Mouse (Mus musculus) liver, embryonic 14.5 days (tissue): ENCODE measurements at regions not wholly inside any gene's neighbourhood (a gene's known extent, or its start where the extent isn't known, plus 50 kb on each side); places are given as distances from the start of the nearest gene placed in this dataset.

Experiments used
- ATAC-seq: fragments of 200-750 bp; cut with Nextera tagmentation; 2 replicates; pipeline ENCODE4 v1.8.0; 2017; ENCODE audit warnings: moderate number of reproducible peaks, mild to moderate bottlenecking, moderate library complexity; ENCODE audit not compliant: insufficient read depth
- DNase-seq, 3 experiments: peaks; one replicate each; pipeline ENCODE4 v3.0.0-alpha.2; 2012 to 2013; ENCODE audit warnings: low read depth in 3 of 3, low spot score in 3 of 3
- H3K27ac ChIP-seq: fragments of 300-500 bp; sonication (generic); 2 replicates; pipeline ENCODE4 v1.5.1; 2014; ENCODE audit warnings: moderate library complexity, mild to moderate bottlenecking, control low read depth, inconsistent platforms
- H3K27me3 ChIP-seq: fragments of 300-500 bp; sonication (generic); 2 replicates; pipeline ENCODE4 v1.6.1; 2014; ENCODE audit warnings: mild to moderate bottlenecking, low read length, moderate library complexity; ENCODE audit not compliant: control insufficient read depth, insufficient read depth
- H3K36me3 ChIP-seq: fragments of 300-500 bp; sonication (generic); replicated peaks from 2 replicates; pipeline ENCODE4 v1.6.1; 2014; ENCODE audit warnings: low read depth; ENCODE audit not compliant: control insufficient read depth, insufficient read depth
- H3K4me1 ChIP-seq, 2 experiments: fragments of 200-500 bp in 1 of 2; fragments of 300-500 bp in 1 of 2; sonication (generic) in 1 of 2; replicated peaks; 2 replicates each; pipeline ENCODE4 v1.6.1; 2012 to 2014; ENCODE audit warnings: antibody characterized with exemption in 1 of 2, inconsistent platforms in 1 of 2, low read length in 1 of 2; ENCODE audit not compliant: control insufficient read depth in 2 of 2, insufficient read depth in 2 of 2
- H3K4me2 ChIP-seq: fragments of 300-500 bp; sonication (generic); 2 replicates; pipeline ENCODE4 v1.6.1; 2014; ENCODE audit warnings: low read depth, mild to moderate bottlenecking, control low read depth, moderate library complexity
- H3K4me3 ChIP-seq, 2 experiments: fragments of 200-500 bp in 1 of 2; fragments of 300-500 bp in 1 of 2; sonication (generic) in 1 of 2; 2 replicates each; pipeline ENCODE4 v1.5.1; 2012 to 2014; ENCODE audit warnings: low read depth in 2 of 2, low read length in 2 of 2, mild to moderate bottlenecking in 2 of 2, control low read depth in 1 of 2, inconsistent platforms in 1 of 2, moderate library complexity in 1 of 2; ENCODE audit not compliant: insufficient read depth in 1 of 2
- H3K9ac ChIP-seq: fragments of 300-500 bp; sonication (generic); replicated peaks from 2 replicates; pipeline ENCODE4 v1.6.1; 2014; ENCODE audit warnings: mild to moderate bottlenecking, control low read depth, moderate library complexity
- H3K9me3 ChIP-seq: fragments of 300-500 bp; sonication (generic); 2 replicates; pipeline ENCODE4 v1.6.1; 2016; ENCODE audit warnings: low read length, mixed read lengths; ENCODE audit not compliant: control insufficient read depth
- CTCF ChIP-seq: IDR thresholded peaks from 2 replicates; pipeline ENCODE4 v1.5.1; 2016; ENCODE audit warnings: antibody characterized with exemption, low read depth, control low read depth
- EP300 ChIP-seq: IDR thresholded peaks from 2 replicates; pipeline ENCODE4 v1.6.1; 2016; ENCODE audit warnings: antibody characterized with exemption, low read depth
- WGBS: fragments of 180-500 bp; shearing (Covaris S2); extraction: QIAGEN DNeasy Blood & Tissue Kit; methylation state at CpG from one replicate; pipeline ENCODE4 v1.1.7; 2014; ENCODE audit not compliant: insufficient replicate concordance; 5-methylcytosine and 5-hydroxymethylcytosine counted together

DNA sequence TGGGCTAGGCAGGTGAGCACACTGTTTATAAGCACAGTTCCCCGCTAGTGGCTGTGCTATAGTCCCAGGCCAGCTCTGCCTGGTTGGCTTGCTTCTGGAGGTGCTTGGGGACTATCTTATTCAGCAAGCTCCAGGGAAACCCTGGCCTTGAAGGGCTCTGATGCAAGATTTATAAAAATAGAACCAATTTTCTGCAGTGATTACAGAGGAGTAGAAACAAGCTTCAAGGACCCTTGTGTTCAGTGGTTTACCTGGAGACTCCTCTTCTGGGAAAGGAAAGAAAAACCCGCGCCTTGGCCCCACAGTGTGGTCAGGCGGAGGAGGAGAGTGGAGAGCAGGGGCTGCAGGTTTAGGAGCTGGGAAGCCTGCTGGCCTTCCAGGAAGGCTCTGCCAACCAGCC is 178.2 kb upstream of the Ctnnb1 start:
- no peaks in the 10 kb centered on the region for H3K9me3 ChIP-seq
- no peaks in the 10 kb centered on the region for H3K36me3 ChIP-seq
- no peak overlapping the region for H3K27ac ChIP-seq
- H3K4me2 ChIP-seq: no peak overlapping the region
- ATAC-seq (no peak), DNase-seq (no peak)
- no peaks in the 10 kb centered on the region for H3K4me1 ChIP-seq
- 65% methylated on average over 4 of the region's 4 CpGs for WGBS
- no peak overlapping the region for H3K9ac ChIP-seq
- no peaks in the 10 kb centered on the region for H3K27me3 ChIP-seq
- no peak overlapping the region for H3K4me3 ChIP-seq
- no peak for TF ChIP-seq CTCF

DNA sequence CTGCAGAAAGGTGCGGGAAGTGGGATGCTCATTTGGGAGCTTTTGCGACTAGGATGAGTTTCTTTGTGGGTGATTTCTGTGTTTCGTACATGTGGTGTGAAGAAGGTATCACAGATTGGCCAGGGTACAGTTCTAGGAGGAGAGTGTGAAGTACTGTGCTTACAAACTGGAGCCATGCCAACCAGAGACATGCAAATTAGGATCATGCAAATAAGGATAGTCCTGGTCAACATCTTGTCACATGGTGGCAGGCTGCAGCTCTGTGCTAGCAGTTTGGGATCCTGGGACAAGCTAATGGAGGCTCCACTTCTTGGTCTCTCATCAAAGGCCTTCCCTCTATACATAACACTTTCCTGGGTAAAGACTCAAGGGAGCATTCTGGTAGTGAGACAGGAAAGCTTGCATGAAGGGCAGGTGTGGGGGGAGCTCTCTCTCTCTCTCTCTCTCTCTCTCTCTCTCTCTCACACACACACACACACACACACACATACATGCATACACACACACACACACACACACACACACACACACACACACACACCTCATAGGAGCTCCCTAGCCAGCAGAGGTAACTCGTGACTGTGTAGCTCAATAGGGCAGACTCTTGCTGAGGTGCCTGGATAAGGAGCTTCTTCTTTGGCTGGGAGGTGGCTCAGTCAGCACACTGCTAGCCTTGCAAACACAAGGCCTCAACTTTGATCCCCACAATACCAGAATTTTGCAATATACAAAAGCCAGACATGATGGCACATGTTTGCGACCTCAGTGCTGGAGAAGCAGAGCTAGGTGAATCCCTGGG is 177.1 kb upstream of the Ctnnb1 start:
- H3K9me3 ChIP-seq: no peaks in the 10 kb centered on the region
- H3K27me3 ChIP-seq: no peaks in the 10 kb centered on the region
- H3K27ac ChIP-seq: no peak overlapping the region
- ATAC-seq: no peak
- H3K4me3 ChIP-seq: no peak overlapping the region
- 67% methylated on average over 5 of the region's 5 CpGs for WGBS
- no peak overlapping the region for H3K4me2 ChIP-seq
- H3K4me1 ChIP-seq: no peaks in the 10 kb centered on the region
- H3K36me3 ChIP-seq: no peaks in the 10 kb centered on the region
- DNase-seq: no peak
- no peak for TF ChIP-seq CTCF
- TF ChIP-seq EP300: no peak
- no peak overlapping the region for H3K9ac ChIP-seq

DNA sequence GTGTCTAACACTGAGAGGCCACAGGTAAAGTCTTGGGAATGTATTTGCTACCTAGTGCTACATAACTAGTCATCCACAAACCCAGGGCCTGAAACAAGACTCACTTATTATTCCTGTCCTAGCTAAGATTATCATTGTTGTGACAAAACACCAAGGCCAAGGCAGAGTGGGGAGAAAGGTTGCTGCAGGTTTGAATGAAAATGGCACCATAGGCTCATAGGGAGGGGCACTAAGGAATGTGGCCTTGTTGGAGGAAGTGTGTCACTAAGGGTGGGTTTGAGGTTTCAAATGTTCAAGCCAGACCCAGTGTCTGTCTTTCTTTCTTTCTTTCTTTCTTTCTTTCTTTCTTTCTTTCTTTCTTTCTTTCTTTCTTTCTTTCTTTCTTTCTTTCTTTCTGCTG is 174.9 kb upstream of the Ctnnb1 start:
- Histone ChIP-seq H3K27ac (no peak overlapping the region), H3K4me2 (no peak overlapping the region), H3K4me3 (no peak overlapping the region), H3K36me3 (no peaks in the 10 kb centered on the region), H3K9me3 (no peaks in the 10 kb centered on the region), H3K27me3 (no peaks in the 10 kb centered on the region), H3K4me1 (no peaks in the 10 kb centered on the region; a peak in 1 of 4 replicates), H3K9ac (no peak overlapping the region)
- DNase-seq: no peak
- TF ChIP-seq EP300 (no peak), CTCF (no peak)
- no peak for ATAC-seq

DNA sequence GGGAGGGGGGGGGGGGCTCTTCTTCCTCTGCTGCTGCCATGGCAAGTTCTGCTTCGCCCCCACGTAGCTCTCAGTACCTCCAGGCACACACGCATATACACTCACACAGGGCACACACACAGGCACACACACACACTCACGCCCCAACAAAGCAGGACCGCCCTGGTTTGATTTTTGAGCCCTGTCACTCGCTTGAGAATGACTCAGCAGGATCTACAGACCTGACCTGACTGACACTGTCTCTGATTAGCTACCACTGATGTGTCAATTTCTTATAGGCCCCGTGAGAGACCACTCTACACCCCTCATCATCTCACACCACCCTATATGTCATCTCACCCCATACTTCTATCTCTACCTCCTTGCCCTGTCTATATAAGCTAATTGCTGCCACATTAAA is 173.5 kb upstream of the Ctnnb1 start:
- no peak for DNase-seq
- H3K4me2 ChIP-seq: no peak overlapping the region
- TF ChIP-seq EP300 (no peak), CTCF (no peak)
- H3K27me3 ChIP-seq: no peaks in the 10 kb centered on the region
- H3K36me3 ChIP-seq: no peaks in the 10 kb centered on the region
- 64% methylated on average over 7 of the region's 7 CpGs for WGBS
- no peak overlapping the region for H3K27ac ChIP-seq
- H3K9me3 ChIP-seq: no peaks in the 10 kb centered on the region
- no peak overlapping the region for H3K9ac ChIP-seq
- H3K4me1 ChIP-seq: no peaks in the 10 kb centered on the region; a peak in 1 of 4 replicates
- H3K4me3 ChIP-seq: no peak overlapping the region
- ATAC-seq: no peak

DNA sequence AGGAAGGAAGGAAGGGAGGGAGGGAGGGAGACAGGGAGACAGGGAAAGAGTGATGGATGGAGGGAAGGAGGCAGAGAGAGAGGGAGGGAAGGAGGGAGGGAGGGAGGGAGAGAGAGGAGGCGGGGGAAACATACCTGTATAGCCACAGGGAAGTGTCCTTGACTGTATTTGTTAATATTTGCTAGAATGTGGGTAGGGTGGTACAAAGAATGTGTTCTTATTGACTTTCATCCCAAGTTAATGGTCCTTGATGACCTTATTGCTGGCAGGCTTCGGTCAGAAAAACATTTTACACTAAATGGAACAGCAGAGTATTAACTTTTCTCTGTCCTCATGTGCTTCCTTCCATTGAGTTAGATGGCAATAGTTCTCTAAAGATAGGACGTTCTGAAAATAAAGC is 171.0 kb upstream of the Ctnnb1 start:
- 65% methylated on average over 3 of the region's 3 CpGs for WGBS
- DNase-seq (no peak), ATAC-seq (no peak)
- H3K4me3 ChIP-seq: no peak overlapping the region
- H3K36me3 ChIP-seq: no peaks in the 10 kb centered on the region
- H3K9me3 ChIP-seq: no peaks in the 10 kb centered on the region
- H3K9ac ChIP-seq: no peak overlapping the region
- H3K4me2 ChIP-seq: no peak overlapping the region
- H3K27ac ChIP-seq: no peak overlapping the region
- no peak for TF ChIP-seq EP300
- TF ChIP-seq CTCF: no peak
- H3K27me3 ChIP-seq: no peaks in the 10 kb centered on the region
- H3K4me1 ChIP-seq: no peaks in the 10 kb centered on the region; a peak in 1 of 4 replicates
